Mouse (Mus musculus): ENCODE measurements around the gene Prkaa2. TPM values are rescaled to one million over a fixed set of nuclear protein-coding genes. Genes with fewer than 3 reads are reported as not detected.

The Prkaa2 gene
- polyA plus RNA-seq, 1 experiment from 2014 or later = 14.0 TPM

DNA sequence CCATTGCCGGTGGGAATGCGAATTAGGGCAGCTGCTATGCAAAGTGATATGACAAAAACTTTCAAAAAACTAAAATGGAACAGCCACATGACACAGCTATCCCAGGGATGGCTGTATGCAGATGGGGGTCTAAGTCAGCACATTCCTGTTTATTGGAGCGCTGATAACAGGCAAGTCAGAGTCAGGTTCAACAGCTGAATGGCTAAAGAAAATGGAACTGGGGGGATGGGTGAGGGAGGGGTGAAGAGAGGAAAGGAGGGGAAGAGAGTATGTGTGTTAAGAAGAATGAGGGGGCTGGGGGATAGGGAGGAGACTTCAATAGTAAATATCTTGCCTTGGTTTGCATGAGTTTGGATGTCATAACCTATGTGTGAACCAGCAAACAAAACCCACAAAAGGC lies 117.4 kb downstream of the Prkaa2 start:
- H3K4me2 ChIP-seq (ENCODE audit: low read length) = no peak overlapping the region
- H3K27me3 ChIP-seq (ENCODE audit: insufficient read depth, low read length) = no peaks in the 10 kb centered on the region
- DNase-seq (ENCODE audit: low spot score) (no peak), ATAC-seq (replicated peaks; ENCODE audit: low FRiP score, low read depth) (no peak)
- no peaks in the 10 kb centered on the region for H3K36me3 ChIP-seq (ENCODE audit: insufficient read depth, low read length)
- H3K9me3 ChIP-seq (replicated peaks; ENCODE audit: low read length) = no peaks in the 10 kb centered on the region
- H3K27ac ChIP-seq = no peak overlapping the region
- H3K4me3 ChIP-seq (replicated peaks; ENCODE audit: low read depth, low read length) = no peak overlapping the region
- H3K4me1 ChIP-seq (replicated peaks; ENCODE audit: insufficient read depth, low read length) = no peaks in the 10 kb centered on the region
- 82% methylated on average over 3 of the region's 3 CpGs for WGBS
- TF ChIP-seq CTCF (IDR thresholded peaks at IDR 0.05; ENCODE audit: low read depth) = no peak
- no peak overlapping the region for H3K9ac ChIP-seq (ENCODE audit: low read depth, low read length)

DNA sequence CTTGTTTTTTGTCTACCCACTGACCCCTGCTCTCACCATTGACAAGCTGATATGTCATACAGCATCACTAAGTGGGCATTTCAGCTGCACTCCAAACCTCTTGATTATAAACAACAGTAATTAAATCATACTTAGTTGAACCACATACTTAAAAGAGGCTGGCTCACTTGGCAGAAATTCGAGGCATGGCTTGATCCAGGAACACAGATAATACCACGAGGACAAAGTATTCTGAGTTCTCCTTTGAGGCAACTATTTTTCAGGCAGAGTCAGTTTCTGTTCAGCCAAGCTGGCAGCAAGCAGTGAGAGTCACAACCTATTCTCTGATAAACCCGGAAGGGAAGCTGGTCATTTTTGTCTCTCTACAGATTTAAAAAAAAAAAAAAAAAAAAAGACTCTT lies 119.0 kb downstream of the Prkaa2 start:
- no peak overlapping the region for H3K4me2 ChIP-seq (ENCODE audit: low read length)
- H3K4me1 ChIP-seq (replicated peaks; ENCODE audit: insufficient read depth, low read length) = no peaks in the 10 kb centered on the region
- no peaks in the 10 kb centered on the region for H3K9me3 ChIP-seq (replicated peaks; ENCODE audit: low read length)
- H3K27me3 ChIP-seq (ENCODE audit: insufficient read depth, low read length) = no peaks in the 10 kb centered on the region
- no peaks in the 10 kb centered on the region for H3K36me3 ChIP-seq (ENCODE audit: insufficient read depth, low read length)
- no peak overlapping the region for H3K27ac ChIP-seq
- H3K4me3 ChIP-seq (replicated peaks; ENCODE audit: low read depth, low read length) = no peak overlapping the region
- no peak for TF ChIP-seq CTCF (IDR thresholded peaks at IDR 0.05; ENCODE audit: low read depth)
- no peak overlapping the region for H3K9ac ChIP-seq (ENCODE audit: low read depth, low read length)
- ATAC-seq (replicated peaks; ENCODE audit: low FRiP score, low read depth) (no peak), DNase-seq (ENCODE audit: low spot score) (no peak)
- WGBS = 83% methylated on average over 3 of the region's 3 CpGs

DNA sequence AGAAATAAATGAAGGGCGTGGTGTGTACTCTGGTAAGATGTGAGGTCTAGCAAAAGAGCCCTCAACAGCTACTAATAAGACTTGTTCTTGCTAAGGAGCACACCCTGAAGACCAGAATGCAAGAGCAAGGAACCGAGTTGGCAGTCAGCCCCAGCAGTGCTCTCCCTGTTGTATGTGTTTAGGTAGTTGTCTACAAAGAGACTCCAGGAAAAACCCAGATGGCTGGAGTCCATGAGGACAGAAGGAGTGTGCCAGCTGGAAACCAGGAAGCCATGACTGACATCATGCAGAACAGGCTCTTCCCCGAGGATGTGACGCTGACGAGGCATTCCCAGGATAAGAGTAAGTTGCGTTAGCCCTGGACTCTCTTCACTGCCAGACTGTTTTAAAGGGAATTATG lies 119.7 kb downstream of the Prkaa2 start:
- H3K27ac ChIP-seq = no peak overlapping the region
- DNase-seq (ENCODE audit: low spot score) (no peak), ATAC-seq (replicated peaks; ENCODE audit: low FRiP score, low read depth) (no peak)
- WGBS = 79% methylated on average over 6 of the region's 6 CpGs
- no peaks in the 10 kb centered on the region for H3K36me3 ChIP-seq (ENCODE audit: insufficient read depth, low read length)
- H3K4me2 ChIP-seq (ENCODE audit: low read length) = no peak overlapping the region
- H3K9me3 ChIP-seq (replicated peaks; ENCODE audit: low read length) = no peaks in the 10 kb centered on the region
- no peaks in the 10 kb centered on the region for H3K27me3 ChIP-seq (ENCODE audit: insufficient read depth, low read length)
- TF ChIP-seq CTCF (IDR thresholded peaks at IDR 0.05; ENCODE audit: low read depth) = no peak
- H3K4me3 ChIP-seq (replicated peaks; ENCODE audit: low read depth, low read length) = no peak overlapping the region
- no peaks in the 10 kb centered on the region for H3K4me1 ChIP-seq (replicated peaks; ENCODE audit: insufficient read depth, low read length)
- H3K9ac ChIP-seq (ENCODE audit: low read depth, low read length) = no peak overlapping the region

DNA sequence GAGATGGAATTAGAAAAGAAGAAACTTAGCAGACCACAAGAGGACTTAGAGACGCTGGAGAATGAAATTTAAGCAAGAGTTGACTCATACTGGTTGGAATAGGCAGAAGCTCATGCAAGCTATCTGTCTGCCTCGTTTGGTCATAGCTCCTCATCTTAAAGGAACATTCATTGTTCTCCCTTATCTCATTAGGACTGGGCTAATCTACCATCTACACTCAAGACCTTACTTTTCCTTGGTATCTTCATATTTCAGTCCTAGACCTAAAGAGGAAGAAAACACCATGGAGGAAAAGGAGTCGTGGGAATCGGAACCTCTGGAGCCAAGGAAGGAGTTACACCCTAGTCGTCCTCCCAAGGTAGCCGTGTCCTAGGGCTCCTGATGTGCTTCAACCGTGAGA lies 121.0 kb downstream of the Prkaa2 start:
- Histone ChIP-seq H3K4me2 (ENCODE audit: low read length) (no peak overlapping the region), H3K4me1 (replicated peaks; ENCODE audit: insufficient read depth, low read length) (no peaks in the 10 kb centered on the region), H3K27me3 (ENCODE audit: insufficient read depth, low read length) (no peaks in the 10 kb centered on the region), H3K27ac (no peak overlapping the region), H3K9me3 (replicated peaks; ENCODE audit: low read length) (no peaks in the 10 kb centered on the region), H3K36me3 (ENCODE audit: insufficient read depth, low read length) (no peaks in the 10 kb centered on the region), H3K9ac (ENCODE audit: low read depth, low read length) (no peak overlapping the region), H3K4me3 (replicated peaks; ENCODE audit: low read depth, low read length) (no peak overlapping the region)
- ATAC-seq (replicated peaks; ENCODE audit: low FRiP score, low read depth) (no peak), DNase-seq (ENCODE audit: low spot score) (no peak)
- no peak for TF ChIP-seq CTCF (IDR thresholded peaks at IDR 0.05; ENCODE audit: low read depth)
- WGBS = 89% methylated on average over 7 of the region's 7 CpGs

DNA sequence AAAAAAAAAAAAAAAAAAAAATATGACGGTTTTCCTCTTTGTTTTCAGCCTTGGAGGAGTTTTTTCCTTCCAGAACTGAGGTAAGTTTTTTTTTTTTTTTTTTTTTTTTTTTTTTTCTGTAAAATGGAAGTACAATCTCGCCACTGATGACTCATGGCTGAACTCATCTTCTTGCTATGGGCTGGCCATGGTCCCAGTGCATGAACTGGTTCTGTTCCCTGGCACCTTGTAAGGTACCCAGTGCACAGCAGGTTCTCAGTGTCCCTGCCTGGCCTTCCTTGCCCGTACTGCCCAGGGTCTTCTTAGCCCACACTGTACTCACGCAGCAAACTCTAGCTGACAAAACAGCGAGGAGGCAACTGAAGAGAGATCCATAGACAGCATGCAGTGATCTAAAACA lies 121.6 kb downstream of the Prkaa2 start:
- no peak for TF ChIP-seq CTCF (IDR thresholded peaks at IDR 0.05; ENCODE audit: low read depth)
- WGBS = 77% methylated on average over 5 of the region's 5 CpGs
- no peaks in the 10 kb centered on the region for H3K27me3 ChIP-seq (ENCODE audit: insufficient read depth, low read length)
- ATAC-seq (replicated peaks; ENCODE audit: low FRiP score, low read depth) = no peak
- no peak overlapping the region for H3K4me2 ChIP-seq (ENCODE audit: low read length)
- no peak for DNase-seq (ENCODE audit: low spot score)
- no peak overlapping the region for H3K4me3 ChIP-seq (replicated peaks; ENCODE audit: low read depth, low read length)
- no peaks in the 10 kb centered on the region for H3K4me1 ChIP-seq (replicated peaks; ENCODE audit: insufficient read depth, low read length)
- H3K9ac ChIP-seq (ENCODE audit: low read depth, low read length) = no peak overlapping the region
- H3K9me3 ChIP-seq (replicated peaks; ENCODE audit: low read length) = no peaks in the 10 kb centered on the region
- no peaks in the 10 kb centered on the region for H3K36me3 ChIP-seq (ENCODE audit: insufficient read depth, low read length)
- H3K27ac ChIP-seq = no peak overlapping the region

DNA sequence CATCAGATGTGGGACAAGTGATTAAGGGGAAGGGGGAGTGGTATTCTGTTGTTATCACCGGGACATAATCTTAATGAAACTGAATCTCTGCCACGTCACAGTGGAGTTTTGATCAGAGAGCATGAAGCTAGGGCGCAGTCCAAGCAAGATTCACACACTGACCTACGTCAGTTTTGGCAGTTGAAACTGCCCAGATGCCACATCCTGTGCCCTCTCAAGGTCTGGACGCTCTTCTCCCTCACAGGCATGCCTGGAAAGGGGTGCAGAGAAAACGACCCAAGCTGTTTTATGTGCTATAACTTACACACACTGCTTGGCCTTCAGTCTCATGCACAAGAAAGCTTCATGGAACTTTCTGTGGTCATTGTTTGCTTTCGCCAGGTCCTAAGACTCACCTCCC lies 122.1 kb downstream of the Prkaa2 start:
- Histone ChIP-seq H3K27ac (no peak overlapping the region), H3K4me2 (ENCODE audit: low read length) (no peak overlapping the region), H3K9me3 (replicated peaks; ENCODE audit: low read length) (no peaks in the 10 kb centered on the region), H3K4me3 (replicated peaks; ENCODE audit: low read depth, low read length) (no peak overlapping the region), H3K27me3 (ENCODE audit: insufficient read depth, low read length) (no peaks in the 10 kb centered on the region), H3K36me3 (ENCODE audit: insufficient read depth, low read length) (no peaks in the 10 kb centered on the region), H3K4me1 (replicated peaks; ENCODE audit: insufficient read depth, low read length) (no peaks in the 10 kb centered on the region), H3K9ac (ENCODE audit: low read depth, low read length) (no peak overlapping the region)
- no peak for TF ChIP-seq CTCF (IDR thresholded peaks at IDR 0.05; ENCODE audit: low read depth)
- WGBS = 44% methylated on average over 7 of the region's 7 CpGs
- ATAC-seq (replicated peaks; ENCODE audit: low FRiP score, low read depth) = no peak
- no peak for DNase-seq (ENCODE audit: low spot score)

DNA sequence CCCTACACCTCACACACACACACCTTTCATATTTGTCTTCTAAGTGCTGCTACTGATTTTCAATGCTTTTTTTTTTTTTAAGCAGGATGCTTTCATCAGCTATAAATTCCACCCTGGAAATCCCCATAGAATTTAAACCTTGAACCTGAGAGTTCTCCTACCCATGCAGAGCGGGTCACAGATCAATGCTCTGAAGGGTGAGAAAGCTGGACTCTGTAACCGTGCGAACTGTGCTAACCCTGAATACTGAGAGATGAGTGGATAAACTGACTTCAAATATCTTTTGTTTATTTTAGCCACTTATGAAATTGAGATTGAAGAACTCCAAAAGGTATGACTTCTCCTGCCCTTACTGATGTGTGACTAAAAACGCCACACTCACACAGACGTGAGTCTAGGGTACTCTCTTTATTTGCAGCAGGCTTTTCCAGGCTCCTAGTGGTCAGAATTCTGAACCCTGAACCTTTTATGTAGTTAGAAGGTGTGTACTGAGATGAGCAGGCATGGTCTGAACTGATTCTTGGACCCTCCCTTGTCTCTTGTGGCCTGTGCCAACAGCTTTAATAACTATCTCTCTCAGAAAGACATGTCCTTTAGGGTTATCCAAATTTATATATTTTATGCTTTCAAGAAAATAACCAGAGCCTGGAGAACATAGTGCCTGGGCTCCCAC lies 123.6 kb downstream of the Prkaa2 start:
- no peaks in the 10 kb centered on the region for H3K9me3 ChIP-seq (replicated peaks; ENCODE audit: low read length)
- 47% methylated on average over 5 of the region's 5 CpGs for WGBS
- no peaks in the 10 kb centered on the region for H3K4me1 ChIP-seq (replicated peaks; ENCODE audit: insufficient read depth, low read length)
- no peak overlapping the region for H3K4me3 ChIP-seq (replicated peaks; ENCODE audit: low read depth, low read length)
- H3K27ac ChIP-seq = peak overlapping the region; percentile 62; the same call in 1 of the 2 replicates
- ATAC-seq (replicated peaks; ENCODE audit: low FRiP score, low read depth) (peak; percentile 82; the same call in 1 of the 2 replicates), DNase-seq (ENCODE audit: low spot score) (peak; percentile 27)
- no peaks in the 10 kb centered on the region for H3K27me3 ChIP-seq (ENCODE audit: insufficient read depth, low read length)
- no peaks in the 10 kb centered on the region for H3K36me3 ChIP-seq (ENCODE audit: insufficient read depth, low read length)
- no peak overlapping the region for H3K4me2 ChIP-seq (ENCODE audit: low read length)
- H3K9ac ChIP-seq (ENCODE audit: low read depth, low read length) = no peak overlapping the region
- TF ChIP-seq CTCF (IDR thresholded peaks at IDR 0.05; ENCODE audit: low read depth) = no peak

Other genes with a start within 250 kb of the Prkaa2 start
- 0.09 and 0.37 TPM in 2 replicates for gene C8a, start 233.5 kb downstream of the Prkaa2 start, polyA plus RNA-seq (2015; fragmentation: Nextera tagmentation; extraction: Ambion mirVana)
- gene Fyb2, start 196.4 kb downstream of the Prkaa2 start, polyA plus RNA-seq (2015; fragmentation: Nextera tagmentation; extraction: Ambion mirVana) = 0.87 and 1.0 TPM in 2 replicates
- gene Plpp3, start 47.5 kb upstream of the Prkaa2 start, polyA plus RNA-seq (2015; fragmentation: Nextera tagmentation; extraction: Ambion mirVana) = 77.4 and 79.6 TPM in 2 replicates

Measured in kidney, postnatal 0 days (tissue).